Mouse (Mus musculus): Measurements from ENCODE around the gene Plppr2.

GRCm38 (mm10) chr9:21969304-21969703 is 32.5 kb downstream of the Plppr2 start:
- TF ChIP-seq CTCF (IDR thresholded peaks at IDR 0.05; ENCODE audit: low read depth) (no peak), EP300 (IDR thresholded peaks at IDR 0.05; ENCODE audit: low read depth) (no peak)

Measured in liver, embryonic 14.5 days (tissue).